Mouse (Mus musculus) forebrain, postnatal 0 days (tissue): ENCODE measurements at regions not wholly inside any gene's neighbourhood (a gene's known extent, or its start where the extent isn't known, plus 50 kb on each side); places are given as distances from the start of the nearest gene placed in this dataset.
"Not testable (repeated sequence)": the region's sequence is repeated elsewhere in the genome, so short reads cannot be mapped to it uniquely, and the experiment has no call there.

Source experiments
- ATAC-seq: fragments of 200-750 bp; cut with Nextera tagmentation; 2 replicates; pipeline ENCODE4 v1.8.0; 2017; ENCODE audit warnings: mild to moderate bottlenecking, moderate library complexity
- DNase-seq: peaks from one replicate; pipeline ENCODE4 v3.0.0-alpha.2; 2015
- H3K27ac ChIP-seq: fragments of 300-500 bp; sonication (generic); 2 replicates; pipeline ENCODE4 v1.5.1; 2014; ENCODE audit warnings: low read depth, mild to moderate bottlenecking, antibody characterized with exemption, low read length, moderate library complexity, mixed read lengths
- H3K27me3 ChIP-seq: fragments of 300-500 bp; sonication (generic); 2 replicates; pipeline ENCODE4 v1.6.1; 2014; ENCODE audit warnings: mild to moderate bottlenecking, low read length, mixed read lengths; ENCODE audit not compliant: insufficient read depth
- H3K36me3 ChIP-seq: fragments of 300-500 bp; sonication (generic); 2 replicates; pipeline ENCODE4 v1.6.1; 2014; ENCODE audit warnings: mild to moderate bottlenecking, moderate library complexity; ENCODE audit not compliant: insufficient read depth
- H3K4me1 ChIP-seq: fragments of 300-500 bp; sonication (generic); 2 replicates; pipeline ENCODE4 v1.6.1; 2014; ENCODE audit warnings: antibody characterized with exemption; ENCODE audit not compliant: insufficient read depth
- H3K4me2 ChIP-seq: fragments of 300-500 bp; sonication (generic); 2 replicates; pipeline ENCODE4 v1.6.1; 2014; ENCODE audit warnings: low read depth, mild to moderate bottlenecking, moderate library complexity
- H3K4me3 ChIP-seq: fragments of 300-500 bp; sonication (generic); 2 replicates; pipeline ENCODE4 v1.5.1; 2014; ENCODE audit warnings: low read depth, low read length, mixed read lengths
- H3K9ac ChIP-seq: fragments of 300-500 bp; sonication (generic); 2 replicates; pipeline ENCODE4 v1.6.1; 2014; ENCODE audit warnings: mild to moderate bottlenecking
- H3K9me3 ChIP-seq: fragments of 300-500 bp; sonication (generic); 2 replicates; pipeline ENCODE4 v1.6.1; 2016; ENCODE audit warnings: low read length
- CTCF ChIP-seq: sonication (generic); IDR thresholded peaks from 2 replicates; pipeline ENCODE4 v1.5.1; 2016; ENCODE audit warnings: antibody characterized with exemption, control low read depth, low read depth
- WGBS: fragments of 180-500 bp; shearing (Covaris S2); extraction: QIAGEN DNeasy Blood & Tissue Kit; methylation state at CpG from one replicate; pipeline ENCODE4 v1.1.7; 2014; 5-methylcytosine and 5-hydroxymethylcytosine counted together

- Histone ChIP-seq H3K4me1 (no peaks in the 10 kb centered on the region), H3K27ac (no peak overlapping the region), H3K9ac (no peak overlapping the region), H3K36me3 (no peaks in the 10 kb centered on the region), H3K4me2 (no peak overlapping the region), H3K27me3 (no peaks in the 10 kb centered on the region), H3K9me3 (no peaks in the 10 kb centered on the region), H3K4me3 (no peak overlapping the region)
- no peak for TF ChIP-seq CTCF
- DNase-seq (no peak), ATAC-seq (no peak)
- 85% methylated on average over 3 of the region's 3 CpGs for WGBS
Observed at GRCm38 (mm10) chr7:137575491-137575890, 138.1 kb downstream of the Glrx3 start.

- Histone ChIP-seq H3K36me3 (no peaks in the 10 kb centered on the region), H3K4me2 (no peak overlapping the region), H3K27ac (no peak overlapping the region), H3K9me3 (no peaks in the 10 kb centered on the region), H3K9ac (no peak overlapping the region), H3K4me3 (no peak overlapping the region), H3K27me3 (no peaks in the 10 kb centered on the region), H3K4me1 (no peaks in the 10 kb centered on the region)
- DNase-seq (no peak), ATAC-seq (no peak)
- no peak for TF ChIP-seq CTCF
- 68% methylated on average over 6 of the region's 6 CpGs for WGBS
Observed at GRCm38 (mm10) chr7:137576251-137576650, 138.8 kb downstream of the Glrx3 start.

- no peak overlapping the region for H3K9ac ChIP-seq
- no peak for ATAC-seq
- H3K27me3 ChIP-seq = no peaks in the 10 kb centered on the region
- H3K4me1 ChIP-seq = no peaks in the 10 kb centered on the region
- TF ChIP-seq CTCF = no peak
- H3K9me3 ChIP-seq = no peaks in the 10 kb centered on the region
- no peak overlapping the region for H3K27ac ChIP-seq
- no peak overlapping the region for H3K4me2 ChIP-seq
- DNase-seq = no peak
- H3K4me3 ChIP-seq = no peak overlapping the region
- H3K36me3 ChIP-seq = no peaks in the 10 kb centered on the region
- 88% methylated on average over 2 of the region's 2 CpGs for WGBS
Observed at GRCm38 (mm10) chr7:137583556-137583955, 146.1 kb downstream of the Glrx3 start.

- not testable (repeated sequence) for H3K9ac ChIP-seq, DNase-seq, H3K36me3 ChIP-seq, H3K27me3 ChIP-seq, H3K4me3 ChIP-seq, H3K27ac ChIP-seq, H3K9me3 ChIP-seq, ATAC-seq, H3K4me2 ChIP-seq, H3K4me1 ChIP-seq
- 90% methylated on average over 4 of the region's 4 CpGs for WGBS
Observed at GRCm38 (mm10) chr7:137584916-137585315, 147.5 kb downstream of the Glrx3 start.

GRCm38 (mm10) chr7:137593570-137593969, 156.2 kb downstream of the Glrx3 start:
- H3K4me2 ChIP-seq = no peak overlapping the region
- DNase-seq (no peak), ATAC-seq (no peak)
- no peak for TF ChIP-seq CTCF
- H3K36me3 ChIP-seq = no peaks in the 10 kb centered on the region
- no peak overlapping the region for H3K4me3 ChIP-seq
- no peaks in the 10 kb centered on the region for H3K4me1 ChIP-seq
- H3K9me3 ChIP-seq = no peaks in the 10 kb centered on the region
- no peaks in the 10 kb centered on the region for H3K27me3 ChIP-seq
- no peak overlapping the region for H3K27ac ChIP-seq
- no peak overlapping the region for H3K9ac ChIP-seq
- WGBS = 81% methylated on average over 8 of the region's 8 CpGs

- TF ChIP-seq CTCF = no peak
- no peak for DNase-seq
- Histone ChIP-seq H3K27me3 (no peaks in the 10 kb centered on the region), H3K9ac (no peak overlapping the region), H3K36me3 (no peaks in the 10 kb centered on the region), H3K9me3 (no peaks in the 10 kb centered on the region), H3K4me2 (no peak overlapping the region), H3K27ac (no peak overlapping the region), H3K4me1 (no peaks in the 10 kb centered on the region), H3K4me3 (no peak overlapping the region)
- ATAC-seq = no peak
- 71% methylated on average over 4 of the region's 4 CpGs for WGBS
Observed at GRCm38 (mm10) chr7:137595567-137595966, 158.2 kb downstream of the Glrx3 start.

GRCm38 (mm10) chr7:137596161-137596560, 158.7 kb downstream of the Glrx3 start:
- H3K27me3 ChIP-seq = no peaks in the 10 kb centered on the region
- no peak for DNase-seq
- H3K36me3 ChIP-seq = no peaks in the 10 kb centered on the region
- ATAC-seq = no peak
- H3K9me3 ChIP-seq = no peaks in the 10 kb centered on the region
- no peak overlapping the region for H3K4me3 ChIP-seq
- H3K4me2 ChIP-seq = no peak overlapping the region
- no peak overlapping the region for H3K27ac ChIP-seq
- no peaks in the 10 kb centered on the region for H3K4me1 ChIP-seq
- no peak for TF ChIP-seq CTCF
- 88% methylated on average over 7 of the region's 7 CpGs for WGBS
- H3K9ac ChIP-seq = no peak overlapping the region

- H3K4me1 ChIP-seq = no peaks in the 10 kb centered on the region
- ATAC-seq (peak; percentile 64; the same call in 1 of the 2 replicates), DNase-seq (peak; percentile 86)
- H3K9ac ChIP-seq = no peak overlapping the region
- no peak overlapping the region for H3K4me2 ChIP-seq
- no peak overlapping the region for H3K4me3 ChIP-seq
- H3K27ac ChIP-seq = no peak overlapping the region
- no peaks in the 10 kb centered on the region for H3K36me3 ChIP-seq
- H3K9me3 ChIP-seq = no peaks in the 10 kb centered on the region
- TF ChIP-seq CTCF = peak; percentile 88
- no peaks in the 10 kb centered on the region for H3K27me3 ChIP-seq
- WGBS = 4% methylated on average over 8 of the region's 8 CpGs
Observed at GRCm38 (mm10) chr7:137603039-137603438, 165.6 kb downstream of the Glrx3 start.
